Mouse (Mus musculus) lung, embryonic 16.5 days (tissue): Measurements from ENCODE around the gene Wdr81. TPM values are rescaled to one million over a fixed set of nuclear protein-coding genes. Genes with fewer than 3 reads are reported as not detected.

Experiments
- ATAC-seq: fragments of 200-750 bp; cut with Nextera tagmentation; 2 replicates; pipeline ENCODE4 v1.8.0; 2017; ENCODE audit warnings: low read depth, mild to moderate bottlenecking, moderate library complexity
- H3K27ac ChIP-seq: fragments of 300-500 bp; sonication (generic); 2 replicates; pipeline ENCODE4 v1.5.1; 2014; ENCODE audit warnings: mild to moderate bottlenecking, control low read depth, low read length
- H3K27me3 ChIP-seq: fragments of 300-500 bp; sonication (generic); 2 replicates; pipeline ENCODE4 v1.6.1; 2014; ENCODE audit warnings: low read depth, low read length, mixed read lengths; ENCODE audit not compliant: control insufficient read depth, insufficient read depth
- H3K36me3 ChIP-seq: fragments of 300-500 bp; sonication (generic); 2 replicates; pipeline ENCODE4 v1.6.1; 2014; ENCODE audit warnings: low read length; ENCODE audit not compliant: control insufficient read depth, insufficient read depth
- H3K4me1 ChIP-seq: fragments of 300-500 bp; sonication (generic); replicated peaks from 2 replicates; pipeline ENCODE4 v1.6.1; 2014; ENCODE audit warnings: low read length, mixed read lengths; ENCODE audit not compliant: control insufficient read depth, insufficient read depth
- H3K4me2 ChIP-seq: fragments of 300-500 bp; sonication (generic); 2 replicates; pipeline ENCODE4 v1.6.1; 2014; ENCODE audit warnings: low read depth, low read length, control low read depth
- H3K4me3 ChIP-seq: fragments of 300-500 bp; sonication (generic); 2 replicates; pipeline ENCODE4 v1.5.1; 2014; ENCODE audit warnings: mild to moderate bottlenecking, low read length, control low read depth
- H3K9ac ChIP-seq: fragments of 300-500 bp; sonication (generic); 2 replicates; pipeline ENCODE4 v1.6.1; 2014; ENCODE audit warnings: low read length, control low read depth
- H3K9me3 ChIP-seq: fragments of 300-500 bp; sonication (generic); 2 replicates; pipeline ENCODE4 v1.6.1; 2016; ENCODE audit warnings: low read length; ENCODE audit not compliant: control insufficient read depth
- WGBS: fragments of 180-500 bp; shearing (Covaris S2); extraction: QIAGEN DNeasy Blood & Tissue Kit; methylation state at CpG from one replicate; pipeline ENCODE4 v1.1.7; 2014; 5-methylcytosine and 5-hydroxymethylcytosine counted together
- polyA plus RNA-seq: library from polyadenylated mRNA; unstranded; fragments of >200 nt; fragmentation: Nextera tagmentation; extraction: Ambion mirVana; gene quantifications from 2 replicates; pipeline ENCODE4 v1.2.1, GENCODE M21; 2015

Wdr81 gene
- polyA plus RNA-seq, 1 experiment from 2014 or later, result 5.3 TPM

- no peak overlapping the region for H3K27ac ChIP-seq
- H3K27me3 ChIP-seq, result no peaks in the 10 kb centered on the region
- no peak for ATAC-seq
- no peak overlapping the region for H3K4me2 ChIP-seq
- H3K9me3 ChIP-seq, result no peaks in the 10 kb centered on the region
- no peak overlapping the region for H3K9ac ChIP-seq
- H3K4me3 ChIP-seq, result no peak overlapping the region
- WGBS, result 81% methylated on average over 7 of the region's 7 CpGs
- H3K36me3 ChIP-seq, result no peaks in the 10 kb centered on the region
- H3K4me1 ChIP-seq, result 0 out of 2 replicates have a peak, but pooled peaks cover 2% of the 10 kb centered on the region
Measured at GRCm38 (mm10) chr11:75410591-75410990, 43.9 kb downstream of the Wdr81 start.

GRCm38 (mm10) chr11:75409679-75410575 is 44.6 kb downstream of the Wdr81 start:
- Histone ChIP-seq H3K27ac (no peak overlapping the region), H3K9ac (no peak overlapping the region), H3K4me1 (0 out of 2 replicates have a peak, but pooled peaks cover under 1% of the 10 kb centered on the region), H3K27me3 (no peaks in the 10 kb centered on the region), H3K9me3 (no peaks in the 10 kb centered on the region), H3K4me3 (no peak overlapping the region), H3K4me2 (no peak overlapping the region), H3K36me3 (no peaks in the 10 kb centered on the region)
- ATAC-seq, result no peak
- WGBS, result 63% methylated on average over 17 of the region's 17 CpGs

- Histone ChIP-seq H3K27me3 (no peaks in the 10 kb centered on the region), H3K4me1 (no peaks in the 10 kb centered on the region; the same call in 1 of the 2 replicates), H3K9ac (no peak overlapping the region), H3K36me3 (no peaks in the 10 kb centered on the region), H3K9me3 (no peaks in the 10 kb centered on the region), H3K4me3 (no peak overlapping the region), H3K27ac (no peak overlapping the region), H3K4me2 (no peak overlapping the region)
- no peak for ATAC-seq
- WGBS, result 40% methylated on average over 3 of the region's 3 CpGs
Measured at GRCm38 (mm10) chr11:75406865-75407264, 47.7 kb downstream of the Wdr81 start.

GRCm38 (mm10) chr11:75406104-75406503 is 48.4 kb downstream of the Wdr81 start:
- no peak overlapping the region for H3K27ac ChIP-seq
- no peak overlapping the region for H3K4me2 ChIP-seq
- H3K9me3 ChIP-seq, result no peaks in the 10 kb centered on the region
- ATAC-seq, result no peak
- no peaks in the 10 kb centered on the region; the same call in 1 of the 2 replicates for H3K4me1 ChIP-seq
- no peak overlapping the region for H3K4me3 ChIP-seq
- no peaks in the 10 kb centered on the region for H3K36me3 ChIP-seq
- 60% methylated on average over 4 of the region's 4 CpGs for WGBS
- no peak overlapping the region for H3K9ac ChIP-seq
- no peaks in the 10 kb centered on the region for H3K27me3 ChIP-seq

- H3K4me3 ChIP-seq, result no peak overlapping the region
- H3K9ac ChIP-seq, result no peak overlapping the region
- H3K9me3 ChIP-seq, result no peaks in the 10 kb centered on the region
- ATAC-seq, result no peak
- no peaks in the 10 kb centered on the region for H3K36me3 ChIP-seq
- H3K27me3 ChIP-seq, result no peaks in the 10 kb centered on the region
- H3K4me1 ChIP-seq, result no peaks in the 10 kb centered on the region; the same call in 1 of the 2 replicates
- WGBS, result 78% methylated on average over 6 of the region's 6 CpGs
- no peak overlapping the region for H3K4me2 ChIP-seq
- H3K27ac ChIP-seq, result no peak overlapping the region
Measured at GRCm38 (mm10) chr11:75404801-75405200, 49.7 kb downstream of the Wdr81 start.

GRCm38 (mm10) chr11:75403301-75404052 is 51.0 kb downstream of the Wdr81 start:
- Histone ChIP-seq H3K4me3 (no peak overlapping the region), H3K4me1 (no peaks in the 10 kb centered on the region; the same call in 1 of the 2 replicates), H3K36me3 (no peaks in the 10 kb centered on the region), H3K4me2 (no peak overlapping the region), H3K9ac (no peak overlapping the region), H3K27me3 (no peaks in the 10 kb centered on the region), H3K27ac (peak overlapping the region; percentile 45; the same call in 1 of the 2 replicates), H3K9me3 (no peaks in the 10 kb centered on the region)
- ATAC-seq, result peak; percentile 56; the same call in 1 of the 2 replicates
- WGBS, result 60% methylated on average over 6 of the region's 6 CpGs

GRCm38 (mm10) chr11:75402271-75402690 is 52.2 kb downstream of the Wdr81 start:
- Histone ChIP-seq H3K36me3 (no peaks in the 10 kb centered on the region), H3K4me2 (no peak overlapping the region), H3K4me1 (no peaks in the 10 kb centered on the region; the same call in 1 of the 2 replicates), H3K27ac (no peak overlapping the region), H3K9ac (no peak overlapping the region), H3K4me3 (no peak overlapping the region), H3K27me3 (no peaks in the 10 kb centered on the region), H3K9me3 (no peaks in the 10 kb centered on the region)
- peak; percentile 75 for ATAC-seq
- 47% methylated on average over 5 of the region's 5 CpGs for WGBS

- H3K4me1 ChIP-seq, result no peaks in the 10 kb centered on the region; the same call in 1 of the 2 replicates
- H3K9ac ChIP-seq, result no peak overlapping the region
- no peak overlapping the region for H3K27ac ChIP-seq
- no peak for ATAC-seq
- H3K4me3 ChIP-seq, result no peak overlapping the region
- 70% methylated on average over 9 of the region's 9 CpGs for WGBS
- H3K27me3 ChIP-seq, result no peaks in the 10 kb centered on the region
- no peaks in the 10 kb centered on the region for H3K9me3 ChIP-seq
- no peak overlapping the region for H3K4me2 ChIP-seq
- H3K36me3 ChIP-seq, result no peaks in the 10 kb centered on the region
Measured at GRCm38 (mm10) chr11:75400099-75400498, 54.4 kb downstream of the Wdr81 start.

GRCm38 (mm10) chr11:75399411-75399841 is 55.1 kb downstream of the Wdr81 start:
- no peaks in the 10 kb centered on the region; the same call in 1 of the 2 replicates for H3K4me1 ChIP-seq
- no peak overlapping the region for H3K4me3 ChIP-seq
- no peaks in the 10 kb centered on the region for H3K27me3 ChIP-seq
- 83% methylated on average over 11 of the region's 11 CpGs for WGBS
- H3K9ac ChIP-seq, result no peak overlapping the region
- ATAC-seq, result no peak
- no peaks in the 10 kb centered on the region for H3K36me3 ChIP-seq
- H3K27ac ChIP-seq, result no peak overlapping the region
- no peaks in the 10 kb centered on the region for H3K9me3 ChIP-seq
- no peak overlapping the region for H3K4me2 ChIP-seq
